Mouse (Mus musculus) olfactory bulb, adult 2 months (tissue): ENCODE measurements around the gene Fndc5.

Source experiments
- CTCF ChIP-seq: fragments of 200-500 bp; IDR thresholded peaks from 2 replicates; pipeline ENCODE4 v1.5.1; 2012; ENCODE audit warnings: low read depth, mild to moderate bottlenecking, low read length, moderate library complexity; ENCODE audit not compliant: insufficient read depth
- POLR2A ChIP-seq: fragments of 200-500 bp; IDR thresholded peaks from 2 replicates; pipeline ENCODE4 v1.6.1; 2012; ENCODE audit warnings: mild to moderate bottlenecking, low read depth, low read length, moderate library complexity; ENCODE audit not compliant: insufficient read depth

GRCm38 (mm10) chr4:129102133-129102829 is 34.5 kb upstream of the Fndc5 start:
- TF ChIP-seq POLR2A, result no peak
- TF ChIP-seq CTCF, result no peak
